Mouse (Mus musculus) bone marrow macrophage, adult 2 months (primary cell): Measurements from ENCODE around the gene Olfr221. TPM values are rescaled to one million over a fixed set of nuclear protein-coding genes. Genes with fewer than 3 reads are reported as not detected.
"Not testable (repeated sequence)": the region's sequence is repeated elsewhere in the genome, so short reads cannot be mapped to it uniquely, and the experiment has no call there.

ENCODE experiments used
- H3K27ac ChIP-seq: 2 replicates; pipeline ENCODE4 v1.5.1; 2012; ENCODE audit warnings: low read depth, low read length; ENCODE audit not compliant: insufficient read depth
- H3K4me1 ChIP-seq: 2 replicates; pipeline ENCODE4 v1.6.1; 2012; ENCODE audit warnings: low read length; ENCODE audit not compliant: control insufficient read depth, insufficient read depth
- H3K4me3 ChIP-seq: 2 replicates; pipeline ENCODE4 v1.5.1; 2012; ENCODE audit warnings: mild to moderate bottlenecking, low read length, moderate library complexity; ENCODE audit not compliant: insufficient read depth
- CTCF ChIP-seq: IDR thresholded peaks from 2 replicates; pipeline ENCODE4 v1.5.1; 2012; ENCODE audit warnings: low read depth, mild to moderate bottlenecking, low read length, moderate library complexity
- POLR2A ChIP-seq: IDR thresholded peaks from 2 replicates; pipeline ENCODE4 v1.6.1; 2012; ENCODE audit warnings: mild to moderate bottlenecking, low read depth, low read length, borderline replicate concordance
- polyA plus RNA-seq: library from polyadenylated mRNA; stranded (reverse); fragments of >200 nt; gene quantifications from 2 replicates; pipeline ENCODE4 v1.2.4, GENCODE M21; 2012; ENCODE audit not compliant: missing spikeins, insufficient read depth, insufficient read length

The Olfr221 gene
- not detected in 2 replicates for polyA plus RNA-seq

DNA sequence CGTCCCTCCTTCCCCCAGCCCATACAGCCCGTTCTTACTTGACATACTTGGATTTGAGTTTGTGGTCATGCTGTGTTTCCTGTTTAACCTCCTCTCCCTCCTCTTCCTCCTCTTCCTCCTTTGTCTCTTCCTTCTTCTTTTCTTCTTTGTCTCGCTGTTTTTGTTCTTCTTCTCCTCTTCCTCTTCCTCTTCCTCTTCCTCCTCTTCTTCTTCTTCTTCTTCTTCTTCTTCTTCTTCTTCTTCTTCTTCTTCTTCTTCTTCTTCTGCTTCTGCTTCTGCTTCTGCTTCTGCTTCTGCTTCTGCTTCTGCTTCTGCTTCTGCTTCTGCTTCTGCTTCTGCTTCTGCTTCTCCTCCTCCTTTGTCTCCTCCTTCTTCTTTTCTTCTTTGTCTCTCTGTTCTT, at the start of gene Olfr221:
Olfr221 (minus strand) TSS at position 101 of the 400 bp plus-strand sequence.
- H3K4me3 ChIP-seq, H3K4me1 ChIP-seq: not testable (repeated sequence)
- H3K27ac ChIP-seq, result peak within 1 kb of the TSS; percentile 52

DNA sequence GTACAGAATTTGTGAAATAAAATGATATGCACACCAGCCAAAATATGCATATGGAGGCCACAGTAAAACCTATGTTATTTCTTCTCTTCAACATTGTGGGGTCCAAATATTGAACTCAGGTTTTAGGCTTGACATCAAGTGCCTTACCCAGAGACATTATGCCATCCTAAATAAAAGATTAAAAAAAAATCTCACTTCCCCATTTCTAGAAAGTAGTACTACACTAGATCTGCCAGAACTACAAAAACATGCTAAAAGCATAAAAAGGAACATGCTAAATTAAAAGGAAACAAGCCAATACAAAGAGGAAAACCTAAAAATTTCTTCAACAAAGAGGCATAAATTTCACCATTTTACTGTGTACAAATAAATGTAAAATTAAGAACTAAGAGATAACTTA, 40.8 kb upstream of the Olfr221 start:
- peaks cover 15% of the 10 kb centered on the region for H3K4me1 ChIP-seq
- TF ChIP-seq CTCF (no peak), POLR2A (no peak)
- no peak overlapping the region for H3K4me3 ChIP-seq
- H3K27ac ChIP-seq, result no peak overlapping the region

DNA sequence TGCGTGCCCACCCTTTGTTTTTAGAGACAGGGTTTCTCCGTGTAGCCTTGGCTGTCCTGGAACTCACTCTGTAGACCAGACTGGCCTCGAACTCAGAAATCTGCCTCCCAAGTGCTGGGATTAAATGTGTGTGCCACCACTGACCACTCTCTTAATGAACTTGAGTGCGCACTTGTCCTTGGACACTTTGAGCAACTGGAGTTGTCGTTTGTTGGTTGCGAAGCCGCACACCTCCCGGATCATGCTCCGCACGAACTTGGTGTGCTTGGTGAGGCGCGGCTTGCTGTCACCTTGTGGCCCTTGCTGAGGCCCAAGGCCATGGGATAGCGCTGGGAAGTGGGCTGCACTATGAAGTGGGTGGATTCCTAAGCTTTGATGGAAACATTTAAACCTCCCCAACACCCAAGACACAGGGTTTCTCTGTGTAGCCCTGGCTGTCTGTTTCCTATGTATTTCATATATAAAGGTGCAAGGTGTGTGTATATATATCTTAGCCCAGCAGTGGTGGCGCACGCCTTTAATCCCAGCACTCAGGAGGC, 29.4 kb upstream of the Olfr221 start:
- no peak for TF ChIP-seq POLR2A
- TF ChIP-seq CTCF, result no peak
- no peaks in the 10 kb centered on the region for H3K4me1 ChIP-seq
- no peak overlapping the region for H3K27ac ChIP-seq
- no peak overlapping the region for H3K4me3 ChIP-seq

DNA sequence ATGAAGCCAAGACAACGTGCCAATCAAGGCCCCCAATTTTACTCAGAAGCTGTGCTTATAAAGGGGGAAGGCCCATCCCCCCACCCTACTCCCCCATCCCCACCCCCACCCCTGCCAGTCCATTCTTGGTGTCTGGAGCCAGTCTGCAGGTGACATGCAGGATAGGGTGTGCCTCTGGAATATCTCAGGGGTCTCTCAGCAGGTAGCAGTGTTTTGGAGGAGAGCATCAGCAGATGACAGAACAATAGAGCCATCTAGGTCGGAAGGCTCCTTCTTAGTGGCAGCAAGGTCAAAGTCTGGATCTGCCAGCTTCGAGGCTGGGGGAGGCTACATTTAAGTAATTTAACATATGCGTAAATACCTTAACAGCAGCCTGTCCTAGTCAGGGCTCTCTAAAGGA, 23.9 kb upstream of the Olfr221 start:
- H3K27ac ChIP-seq, result no peak overlapping the region
- no peak overlapping the region for H3K4me3 ChIP-seq
- H3K4me1 ChIP-seq, result no peaks in the 10 kb centered on the region
- TF ChIP-seq POLR2A, result no peak
- TF ChIP-seq CTCF, result no peak

DNA sequence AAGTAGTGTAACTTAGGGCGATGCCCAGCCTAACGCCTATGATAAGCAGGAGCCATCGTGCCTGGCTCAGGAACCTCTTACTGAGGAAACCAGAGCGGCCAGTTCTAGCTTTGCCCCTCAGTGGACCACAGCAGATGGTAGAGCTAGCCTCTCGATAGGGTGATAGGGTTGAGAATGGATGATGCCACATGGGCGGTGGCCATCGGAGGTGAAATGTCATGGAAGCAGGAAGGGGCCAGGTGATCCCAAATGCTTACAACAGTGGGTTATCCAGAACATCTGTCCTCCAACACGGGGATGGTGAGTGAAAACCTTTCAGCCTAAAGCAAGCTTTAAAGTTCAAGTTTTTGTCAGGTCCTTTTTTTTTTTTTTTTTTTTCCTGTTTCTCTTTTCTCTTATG, 19.5 kb upstream of the Olfr221 start:
- no peak overlapping the region for H3K4me3 ChIP-seq
- no peaks in the 10 kb centered on the region for H3K4me1 ChIP-seq
- TF ChIP-seq POLR2A (no peak), CTCF (no peak)
- no peak overlapping the region for H3K27ac ChIP-seq

DNA sequence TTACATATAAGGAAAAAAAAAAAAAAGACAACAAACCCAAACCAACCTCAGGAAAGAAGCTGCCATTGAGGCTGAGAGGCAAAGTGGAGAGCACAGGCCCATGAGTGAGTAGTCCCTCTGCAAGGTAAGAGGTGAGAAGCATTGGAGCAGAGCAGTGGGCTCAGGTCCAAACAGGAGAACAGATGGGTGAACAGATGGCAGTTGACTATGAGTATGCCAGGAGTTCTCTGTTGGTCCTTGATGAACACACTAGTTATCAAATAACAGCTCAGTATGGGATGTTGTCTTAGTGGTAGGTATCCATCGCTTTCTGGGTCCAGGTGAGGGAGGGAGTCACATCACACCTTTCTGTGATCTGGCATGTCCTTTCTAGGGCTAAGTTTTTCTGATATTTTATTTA, 18.5 kb upstream of the Olfr221 start:
- H3K4me3 ChIP-seq, result no peak overlapping the region
- TF ChIP-seq CTCF (no peak), POLR2A (no peak)
- no peak overlapping the region for H3K27ac ChIP-seq
- no peaks in the 10 kb centered on the region for H3K4me1 ChIP-seq

DNA sequence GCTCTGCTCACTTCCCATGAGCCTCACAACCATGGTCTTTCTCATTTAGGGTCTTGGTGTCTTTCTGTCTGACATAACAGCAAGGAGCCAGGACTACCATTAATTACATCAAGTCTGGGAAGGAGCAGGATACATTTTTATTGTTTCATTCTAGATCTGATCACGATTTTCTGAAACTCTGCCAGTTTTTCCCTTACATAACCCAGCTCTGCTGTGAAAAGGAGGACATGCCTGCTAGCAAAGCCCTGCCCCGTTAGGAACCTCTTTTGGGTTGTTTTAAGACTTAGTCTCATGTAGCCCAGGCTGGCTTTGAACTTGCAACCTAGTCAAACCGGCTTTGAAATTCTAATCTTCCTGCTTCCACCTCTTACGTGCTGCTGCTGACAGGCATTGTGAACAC, 17.7 kb upstream of the Olfr221 start:
- Histone ChIP-seq H3K4me3 (no peak overlapping the region), H3K4me1 (no peaks in the 10 kb centered on the region), H3K27ac (no peak overlapping the region)
- TF ChIP-seq POLR2A, result no peak
- no peak for TF ChIP-seq CTCF

DNA sequence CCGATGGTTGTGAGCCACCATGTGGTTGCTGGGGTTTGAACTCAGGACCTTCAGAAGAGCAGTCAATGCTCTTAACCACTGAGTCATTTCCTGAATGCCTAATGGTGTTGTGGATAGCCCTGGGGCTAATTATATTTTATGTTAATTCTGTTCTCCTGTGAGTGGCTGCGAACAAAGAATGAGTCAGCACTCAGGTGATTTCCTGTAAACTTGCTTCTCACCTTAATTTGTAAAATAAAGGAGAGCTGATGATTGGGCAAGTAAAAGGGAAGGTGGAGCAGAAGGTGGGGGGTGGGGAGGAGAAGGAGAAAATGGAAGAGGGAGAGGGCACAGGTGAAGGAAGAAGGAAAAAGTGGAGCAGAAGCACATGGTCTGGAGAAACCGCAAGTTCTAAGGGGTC, 10.5 kb upstream of the Olfr221 start:
- not testable (repeated sequence) for H3K27ac ChIP-seq, H3K4me1 ChIP-seq, H3K4me3 ChIP-seq

DNA sequence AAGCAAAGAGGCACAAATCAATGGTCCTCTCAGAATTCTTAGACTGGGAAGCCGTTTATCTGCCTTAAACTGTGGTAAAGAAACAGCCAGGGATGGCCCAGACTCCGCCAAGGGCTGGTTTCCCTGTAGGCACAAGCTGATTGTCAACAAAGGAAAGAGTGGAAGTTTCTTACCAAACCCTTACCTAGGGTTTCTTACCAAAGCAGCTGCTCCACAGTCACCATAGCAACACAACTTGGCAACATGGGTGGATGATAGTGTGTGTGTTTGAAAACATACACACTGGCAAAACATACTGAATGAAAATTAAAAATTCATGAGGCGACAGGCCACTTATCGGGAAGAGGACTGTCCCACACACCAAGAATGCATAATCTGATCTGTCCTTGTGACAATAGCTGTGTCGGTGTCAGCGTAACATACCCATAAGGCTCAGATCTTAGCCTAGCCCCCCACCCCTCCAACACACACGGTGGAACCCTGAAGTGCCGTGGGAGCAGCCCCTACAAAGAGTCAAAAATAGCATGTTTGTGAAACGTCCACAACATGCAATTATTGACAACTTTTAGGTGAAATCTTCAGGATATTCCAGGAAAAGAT, 3.8 kb upstream of the Olfr221 start:
- Histone ChIP-seq H3K4me3 (no peak overlapping the region), H3K27ac (no peak overlapping the region), H3K4me1 (no peaks in the 10 kb centered on the region)
- TF ChIP-seq POLR2A (no peak), CTCF (no peak)

DNA sequence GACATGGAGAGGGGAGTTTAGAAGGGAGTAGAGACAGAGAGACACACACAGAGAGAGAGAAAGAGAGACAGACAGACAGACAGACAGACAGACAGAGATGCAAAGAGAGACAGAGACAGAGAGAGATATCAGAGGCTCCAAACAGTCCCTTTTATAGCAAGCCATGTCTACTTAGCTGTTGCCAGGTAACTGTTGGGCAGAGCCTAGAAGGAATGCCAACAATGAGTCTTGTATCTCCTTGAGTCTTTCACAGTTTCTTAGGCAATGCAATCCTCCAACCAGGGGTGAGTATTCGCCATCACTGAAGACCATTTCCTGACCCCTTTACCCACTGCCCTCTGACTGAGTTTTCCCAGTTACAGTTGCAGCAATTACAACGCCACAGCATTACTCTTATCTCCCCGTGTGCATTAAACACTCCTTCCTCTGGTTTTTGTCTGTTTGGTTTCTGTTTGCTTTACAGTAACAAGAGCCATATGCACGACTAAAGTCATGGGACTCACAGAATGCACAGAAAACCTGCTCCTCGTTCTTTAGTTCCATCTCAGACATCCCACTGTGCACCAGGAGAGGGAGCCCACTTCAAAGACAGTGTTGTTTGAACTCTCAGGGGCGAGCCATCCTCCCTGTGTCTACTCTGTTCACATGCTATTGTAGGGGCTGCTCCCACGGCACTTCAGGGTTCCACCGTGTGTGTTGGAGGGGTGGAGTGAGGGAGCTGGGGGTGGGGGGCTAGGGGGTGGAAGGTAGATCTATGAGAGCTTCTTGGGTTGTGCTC, 2.8 kb upstream of the Olfr221 start:
- TF ChIP-seq POLR2A (no peak), CTCF (no peak)
- no peak overlapping the region for H3K4me3 ChIP-seq
- no peak overlapping the region for H3K27ac ChIP-seq
- no peaks in the 10 kb centered on the region for H3K4me1 ChIP-seq
